Mouse (Mus musculus) liver, postnatal 0 days (tissue): ENCODE results near the gene Stk24. TPM values are rescaled to one million over a fixed set of nuclear protein-coding genes. Genes with fewer than 3 reads are reported as not detected.

Experiments used
- ATAC-seq: fragments of 200-750 bp; cut with Nextera tagmentation; 2 replicates; pipeline ENCODE4 v1.8.0; 2017; ENCODE audit warnings: mild to moderate bottlenecking, moderate library complexity
- DNase-seq: peaks from one replicate; pipeline ENCODE4 v3.0.0-alpha.2; 2016
- H3K27ac ChIP-seq: fragments of 300-500 bp; sonication (generic); 2 replicates; pipeline ENCODE4 v1.5.1; 2014; ENCODE audit warnings: antibody characterized with exemption, moderate library complexity, mild to moderate bottlenecking, low read depth
- H3K27me3 ChIP-seq: fragments of 300-500 bp; sonication (generic); 2 replicates; pipeline ENCODE4 v1.6.1; 2014; ENCODE audit warnings: low read length, control low read depth, mixed read lengths; ENCODE audit not compliant: insufficient read depth
- H3K36me3 ChIP-seq: fragments of 300-500 bp; sonication (generic); replicated peaks from 2 replicates; pipeline ENCODE4 v1.6.1; 2014; ENCODE audit warnings: mild to moderate bottlenecking, control low read depth, low read length, moderate library complexity, mixed read lengths; ENCODE audit not compliant: insufficient read depth
- H3K4me1 ChIP-seq: fragments of 300-500 bp; sonication (generic); 2 replicates; pipeline ENCODE4 v1.6.1; 2014; ENCODE audit warnings: antibody characterized with exemption, mild to moderate bottlenecking, control low read depth; ENCODE audit not compliant: insufficient read depth
- H3K4me2 ChIP-seq: fragments of 300-500 bp; sonication (generic); 2 replicates; pipeline ENCODE4 v1.6.1; 2014; ENCODE audit warnings: low read depth, mild to moderate bottlenecking, low read length, moderate library complexity, mixed read lengths
- H3K4me3 ChIP-seq: fragments of 300-500 bp; sonication (generic); 2 replicates; pipeline ENCODE4 v1.5.1; 2014; ENCODE audit warnings: low read depth, low read length
- H3K9ac ChIP-seq: fragments of 300-500 bp; sonication (generic); replicated peaks from 2 replicates; pipeline ENCODE4 v1.6.1; 2014; ENCODE audit warnings: mild to moderate bottlenecking, moderate library complexity
- H3K9me3 ChIP-seq: fragments of 300-500 bp; sonication (generic); 2 replicates; pipeline ENCODE4 v1.6.1; 2016; ENCODE audit warnings: mild to moderate bottlenecking, control low read depth, low read length, mixed read lengths
- CTCF ChIP-seq: sonication (generic); IDR thresholded peaks from 2 replicates; pipeline ENCODE4 v1.5.1; 2016; ENCODE audit warnings: antibody characterized with exemption, low read depth
- EP300 ChIP-seq: IDR thresholded peaks from 2 replicates; pipeline ENCODE4 v1.6.1; 2016; ENCODE audit warnings: antibody characterized with exemption, low read depth, mild to moderate bottlenecking
- WGBS: fragments of 180-500 bp; shearing (Covaris S2); extraction: QIAGEN DNeasy Blood & Tissue Kit; methylation state at CpG from one replicate; pipeline ENCODE4 v1.1.7; 2014; ENCODE audit not compliant: insufficient replicate concordance; 5-methylcytosine and 5-hydroxymethylcytosine counted together
- polyA plus RNA-seq: library from polyadenylated mRNA; unstranded; fragments of >200 nt; fragmentation: Nextera tagmentation; extraction: Ambion mirVana; gene quantifications from 2 replicates; pipeline ENCODE4 v1.2.1, GENCODE M21; 2015

The Stk24 gene
- polyA plus RNA-seq, 1 experiment from 2014 or later: 19.3 TPM

DNA sequence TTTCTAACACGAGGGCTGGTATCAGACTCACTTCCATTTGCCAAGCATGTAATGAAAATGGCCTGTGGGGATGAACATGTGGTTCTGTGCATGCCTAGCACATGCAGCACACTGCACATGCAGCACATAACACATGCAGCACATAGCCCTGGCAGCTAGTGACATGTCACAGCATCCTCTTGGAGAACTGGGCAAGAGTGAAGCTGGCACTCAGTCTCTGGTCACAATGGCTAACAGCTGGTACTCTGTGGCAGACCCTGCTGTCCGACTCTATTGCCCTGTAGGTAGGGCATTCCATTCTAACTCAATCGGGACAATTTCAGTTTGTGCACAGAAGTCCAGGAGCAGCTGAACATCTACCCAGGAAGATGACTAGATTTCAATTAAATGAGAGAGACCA is 36.9 kb downstream of the Stk24 start:
- Histone ChIP-seq H3K9ac (no peak overlapping the region), H3K4me1 (peaks cover 26% of the 10 kb centered on the region), H3K4me3 (no peak overlapping the region), H3K36me3 (peaks cover 3% of the 10 kb centered on the region; the same call in 1 of the 2 replicates), H3K27me3 (no peaks in the 10 kb centered on the region), H3K9me3 (no peaks in the 10 kb centered on the region), H3K27ac (no peak overlapping the region), H3K4me2 (no peak overlapping the region)
- DNase-seq: no peak
- 82% methylated on average over 3 of the region's 3 CpGs for WGBS
- ATAC-seq: no peak
- no peak for TF ChIP-seq CTCF
- no peak for TF ChIP-seq EP300

GRCm38 (mm10) chr14:121339951-121340401 is 39.8 kb downstream of the Stk24 start:
- Histone ChIP-seq H3K9ac (no peak overlapping the region), H3K4me2 (no peak overlapping the region), H3K27ac (no peak overlapping the region), H3K4me1 (peaks cover 6% of the 10 kb centered on the region; the same call in 1 of the 2 replicates), H3K4me3 (no peak overlapping the region), H3K9me3 (no peaks in the 10 kb centered on the region), H3K27me3 (no peaks in the 10 kb centered on the region), H3K36me3 (peaks cover 27% of the 10 kb centered on the region)
- no peak for DNase-seq
- ATAC-seq: no peak
- no peak for TF ChIP-seq CTCF
- no peak for TF ChIP-seq EP300
- WGBS: 68% methylated on average over 8 of the region's 8 CpGs

DNA sequence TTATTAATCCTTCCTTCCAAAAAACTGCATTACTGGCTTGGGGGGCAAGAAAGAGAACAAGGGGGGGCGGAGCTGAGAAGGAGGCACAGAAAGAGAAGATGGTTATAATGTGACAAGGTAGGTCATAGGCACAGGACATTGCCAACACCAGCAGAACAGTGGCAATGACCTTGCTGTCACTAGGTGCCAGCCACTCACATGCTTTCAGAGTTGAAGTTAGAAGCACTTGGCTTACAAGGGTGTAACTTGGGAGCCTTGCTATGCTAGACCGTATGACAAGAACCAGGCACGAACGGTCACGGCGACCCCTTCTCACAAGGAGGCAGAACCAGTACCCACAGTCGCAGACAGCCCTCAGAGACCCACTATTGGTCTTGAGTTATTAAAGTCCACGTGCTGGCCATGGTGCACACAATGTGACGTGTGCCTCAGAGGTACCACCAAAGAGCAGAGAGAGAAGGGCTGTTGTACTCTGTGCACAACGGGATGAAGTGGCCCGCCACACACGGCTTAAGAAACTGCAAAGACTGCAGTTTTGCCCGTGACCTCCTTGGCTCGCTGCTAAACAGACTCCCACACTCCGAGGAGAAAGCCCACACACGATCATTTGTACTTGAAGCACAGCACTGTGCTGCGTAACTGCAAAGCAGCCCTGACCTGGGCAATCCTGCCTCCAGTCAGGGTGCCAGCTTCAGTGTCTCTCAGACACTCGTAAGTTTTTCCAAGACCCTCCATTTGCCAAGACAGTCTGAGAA is 40.8 kb downstream of the Stk24 start:
- DNase-seq (no peak), ATAC-seq (no peak)
- 82% methylated on average over 18 of the region's 18 CpGs for WGBS

GRCm38 (mm10) chr14:121330090-121330408 is 49.8 kb downstream of the Stk24 start:
- Histone ChIP-seq H3K27ac (no peak overlapping the region), H3K27me3 (no peaks in the 10 kb centered on the region), H3K4me1 (peaks cover 31% of the 10 kb centered on the region), H3K4me2 (no peak overlapping the region), H3K9me3 (no peaks in the 10 kb centered on the region), H3K4me3 (no peak overlapping the region), H3K36me3 (peaks cover 11% of the 10 kb centered on the region), H3K9ac (no peak overlapping the region)
- WGBS: 61% methylated on average over 3 of the region's 3 CpGs
- no peak for TF ChIP-seq CTCF
- TF ChIP-seq EP300: no peak
- no peak for DNase-seq
- no peak for ATAC-seq

More for the DNA sequence above, 40.8 kb downstream of the Stk24 start:
- TF ChIP-seq CTCF: no peak
- TF ChIP-seq EP300: no peak
- Histone ChIP-seq H3K4me1 (peaks cover 6% of the 10 kb centered on the region; the same call in 1 of the 2 replicates), H3K27me3 (no peaks in the 10 kb centered on the region), H3K36me3 (peaks cover 34% of the 10 kb centered on the region), H3K4me3 (no peak overlapping the region), H3K9ac (no peak overlapping the region), H3K9me3 (no peaks in the 10 kb centered on the region), H3K27ac (no peak overlapping the region), H3K4me2 (no peak overlapping the region)

DNA sequence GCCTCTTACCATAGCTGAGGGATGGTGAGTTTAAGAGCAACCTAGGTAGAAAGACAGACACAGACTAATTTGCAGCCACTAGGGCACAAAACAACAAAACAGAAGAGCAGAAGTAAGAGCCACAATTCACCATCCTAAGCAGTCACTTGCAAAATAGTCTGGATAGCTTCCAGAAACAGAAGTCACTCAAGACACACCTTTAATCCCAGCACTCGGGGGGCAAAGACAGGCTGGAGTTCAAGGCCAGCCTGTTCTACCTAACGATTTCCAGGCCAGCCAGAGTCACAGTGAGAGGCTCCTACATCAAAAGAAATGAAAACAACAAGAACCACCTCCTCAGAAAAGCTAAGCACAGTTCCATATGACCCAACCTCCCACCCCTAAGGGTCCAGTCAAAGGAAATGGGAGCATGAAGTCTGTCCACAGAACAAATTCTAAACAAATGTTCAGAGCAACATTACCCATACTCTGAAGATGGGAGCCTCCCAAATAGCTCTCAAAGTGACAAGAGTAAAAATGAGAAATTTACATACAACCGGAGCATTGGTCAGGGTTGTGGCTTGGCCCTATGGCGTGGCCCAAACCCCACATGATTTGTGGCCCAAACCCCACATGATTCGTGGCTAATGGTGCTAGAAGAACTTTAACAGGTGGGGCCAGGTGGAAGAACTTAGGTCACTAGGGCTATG is 50.3 kb downstream of the Stk24 start:
- Histone ChIP-seq H3K9ac (no peak overlapping the region), H3K36me3 (peaks cover 6% of the 10 kb centered on the region), H3K4me3 (no peak overlapping the region), H3K4me2 (no peak overlapping the region), H3K9me3 (no peaks in the 10 kb centered on the region), H3K4me1 (peaks cover 35% of the 10 kb centered on the region), H3K27ac (no peak overlapping the region), H3K27me3 (no peaks in the 10 kb centered on the region)
- DNase-seq (no peak), ATAC-seq (no peak)
- TF ChIP-seq EP300: no peak
- TF ChIP-seq CTCF: no peak
- WGBS: 64% methylated on average over 5 of the region's 5 CpGs

DNA sequence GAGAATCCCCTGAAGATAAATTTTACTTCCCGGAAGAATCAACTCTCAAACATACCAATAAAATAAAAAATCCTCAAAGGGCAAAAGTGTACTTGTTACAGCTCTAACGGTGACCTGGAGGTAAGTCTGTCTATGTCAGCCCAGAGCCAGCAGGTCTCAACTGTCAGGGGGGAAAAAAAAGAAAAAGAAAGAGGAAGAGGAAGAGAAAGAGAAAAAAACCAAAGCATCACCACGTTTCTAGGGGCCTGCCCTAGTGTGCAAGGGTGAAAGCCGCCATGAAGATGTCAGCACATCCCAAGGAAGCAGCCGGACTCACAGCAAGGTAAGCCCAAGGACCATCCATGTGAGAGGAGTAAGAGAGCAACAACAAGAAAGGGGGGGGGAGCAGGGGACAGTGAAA is 50.9 kb downstream of the Stk24 start:
- TF ChIP-seq EP300: no peak
- no peak for TF ChIP-seq CTCF
- ATAC-seq: no peak
- H3K4me3 ChIP-seq: no peak overlapping the region
- no peak for DNase-seq
- no peak overlapping the region for H3K27ac ChIP-seq
- no peak overlapping the region for H3K9ac ChIP-seq
- no peaks in the 10 kb centered on the region for H3K9me3 ChIP-seq
- 55% methylated on average over 5 of the region's 5 CpGs for WGBS
- H3K36me3 ChIP-seq: 0 out of 2 replicates have a peak, but pooled peaks cover 3% of the 10 kb centered on the region
- no peaks in the 10 kb centered on the region for H3K27me3 ChIP-seq
- peaks cover 42% of the 10 kb centered on the region for H3K4me1 ChIP-seq
- no peak overlapping the region for H3K4me2 ChIP-seq
